Mouse (Mus musculus): ENCODE results near the gene Rab44. TPM values are rescaled to one million over a fixed set of nuclear protein-coding genes. Genes with fewer than 3 reads are reported as not detected.
A peak's percentile ranks its signal among the peaks of the same experiment; 100 is the strongest.

Rab44 gene
- polyA plus RNA-seq, 1 experiment, result 0.06 TPM

DNA sequence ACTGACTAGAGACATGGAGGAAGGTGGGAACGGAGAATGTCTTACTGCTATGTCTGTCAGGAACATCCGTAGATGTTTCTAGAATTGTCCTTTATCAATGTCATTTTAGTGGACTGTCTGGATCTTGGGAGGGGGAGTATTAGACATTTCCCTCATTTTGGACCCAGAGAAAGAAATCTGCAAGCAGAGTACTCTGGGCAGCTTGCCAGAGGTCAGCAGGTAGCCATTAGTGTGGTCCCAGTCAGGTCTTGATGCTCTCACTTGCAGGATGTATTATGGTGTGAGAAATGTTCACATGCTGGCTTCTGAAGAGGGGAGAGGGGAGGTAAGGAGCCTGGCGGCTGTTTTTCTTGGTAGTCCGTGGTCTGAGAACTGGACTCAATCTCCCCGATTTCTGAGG, 21.4 kb upstream of the Rab44 start:
- Histone ChIP-seq H3K79me2 (ENCODE audit: control insufficient read depth, insufficient read depth) (peaks cover 52% of the 10 kb centered on the region), H3K79me3 (ENCODE audit: low read depth) (peaks cover 30% of the 10 kb centered on the region), H3K27me3 (ENCODE audit: control insufficient read depth, insufficient read depth, insufficient read length) (no peaks in the 10 kb centered on the region), H3K36me3 (ENCODE audit: control insufficient read depth, insufficient read depth) (peaks cover 17% of the 10 kb centered on the region), H3K4me3 (ENCODE audit: insufficient read depth, poor library complexity, severe bottlenecking) (no peak overlapping the region), H3ac (ENCODE audit: control insufficient read depth, insufficient read length, low read depth) (no peak overlapping the region)
- TF ChIP-seq MYOG (IDR thresholded peaks at IDR 0.05; ENCODE audit: control insufficient read depth, extremely low read depth, insufficient read length) (no peak), CEBPB (IDR thresholded peaks at IDR 0.05; ENCODE audit: low read depth) (no peak), FOSL1 (IDR thresholded peaks at IDR 0.05; ENCODE audit: insufficient read depth, low read length, poor library complexity, severe bottlenecking) (no peak), USF1 (IDR thresholded peaks at IDR 0.05; ENCODE audit: low read depth) (no peak), MYOD1 (IDR thresholded peaks at IDR 0.05; ENCODE audit: control insufficient read depth, insufficient read length, low read depth) (no peak), MAX (IDR thresholded peaks at IDR 0.05) (no peak), CTCF (IDR thresholded peaks at IDR 0.05; ENCODE audit: control insufficient read depth, insufficient read depth, insufficient read length) (no peak)

DNA sequence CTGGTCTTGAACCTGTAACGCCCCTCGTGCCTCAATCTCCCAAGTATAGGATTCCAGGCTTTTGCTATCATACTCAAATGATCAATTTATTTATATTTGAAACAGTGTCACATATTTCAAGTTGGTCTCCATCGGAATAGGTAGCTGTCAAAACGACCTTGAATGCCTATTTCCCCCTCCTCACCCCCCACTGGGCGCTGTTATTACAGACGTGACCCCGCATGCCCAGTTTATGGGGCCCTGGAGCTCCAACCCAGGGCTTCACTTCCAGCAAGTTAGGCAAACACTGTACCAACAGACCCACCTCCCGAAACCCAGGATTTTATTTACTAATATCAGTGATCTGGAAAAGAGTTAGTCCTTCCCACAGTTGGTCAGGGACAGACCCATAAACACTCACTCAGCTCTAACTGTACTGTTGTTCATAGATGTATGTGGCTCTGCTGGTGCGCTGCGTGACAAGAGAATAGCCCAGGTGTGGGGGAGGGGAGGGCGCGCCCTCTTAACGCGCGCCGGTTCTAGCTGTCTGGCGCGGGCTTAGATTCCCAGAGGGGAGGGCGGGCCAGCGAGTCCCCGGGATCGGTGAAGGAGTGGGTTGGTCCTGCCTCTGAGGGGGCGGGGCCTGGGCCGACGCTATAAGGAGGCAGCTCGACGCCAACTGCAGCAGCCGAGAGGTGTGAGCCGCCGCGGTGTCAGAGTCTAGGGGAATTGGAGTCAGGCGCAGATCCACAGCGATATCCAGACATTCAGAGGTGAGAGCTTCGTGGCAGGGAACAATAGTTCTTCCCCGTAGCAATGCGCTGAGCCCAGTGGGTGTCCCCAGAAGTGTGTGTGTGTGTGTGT, 20.6 kb upstream of the Rab44 start:
- peak overlapping the region; percentile 91 for H3K4me3 ChIP-seq (ENCODE audit: insufficient read depth, poor library complexity, severe bottlenecking)
- no peaks in the 10 kb centered on the region for H3K27me3 ChIP-seq (ENCODE audit: control insufficient read depth, insufficient read depth, insufficient read length)
- H3ac ChIP-seq (ENCODE audit: control insufficient read depth, insufficient read length, low read depth), result peak overlapping the region; percentile 94
- peaks cover 25% of the 10 kb centered on the region for H3K36me3 ChIP-seq (ENCODE audit: control insufficient read depth, insufficient read depth)
- TF ChIP-seq MYOD1 (IDR thresholded peaks at IDR 0.05; ENCODE audit: control insufficient read depth, insufficient read length, low read depth), result no peak
- peaks cover 37% of the 10 kb centered on the region for H3K79me3 ChIP-seq (ENCODE audit: low read depth)
- H3K79me2 ChIP-seq (ENCODE audit: control insufficient read depth, insufficient read depth), result peaks cover 60% of the 10 kb centered on the region

DNA sequence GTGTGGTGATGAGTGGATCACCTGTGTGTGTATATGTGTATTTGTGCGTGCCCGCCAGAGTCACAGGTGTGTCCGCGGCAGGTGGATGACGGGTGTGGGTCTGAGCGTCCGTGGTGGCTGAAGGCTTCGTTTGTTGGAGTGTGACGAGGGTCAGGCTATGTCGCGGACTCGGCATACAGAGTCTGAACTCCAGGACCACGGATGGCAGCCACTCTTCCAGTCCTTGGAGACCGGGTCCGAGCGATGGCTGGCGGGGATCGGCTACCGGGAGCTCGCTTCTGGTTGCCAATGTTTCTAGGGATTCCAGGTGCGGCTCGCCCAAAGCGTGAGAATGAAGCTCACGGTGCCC, 20.0 kb upstream of the Rab44 start:
- H3K79me2 ChIP-seq (ENCODE audit: control insufficient read depth, insufficient read depth), result peaks cover 64% of the 10 kb centered on the region
- H3K27me3 ChIP-seq (ENCODE audit: control insufficient read depth, insufficient read depth, insufficient read length), result no peaks in the 10 kb centered on the region
- peaks cover 40% of the 10 kb centered on the region for H3K79me3 ChIP-seq (ENCODE audit: low read depth)
- peaks cover 31% of the 10 kb centered on the region for H3K36me3 ChIP-seq (ENCODE audit: control insufficient read depth, insufficient read depth)
- H3K4me3 ChIP-seq (ENCODE audit: insufficient read depth, poor library complexity, severe bottlenecking), result peak overlapping the region; percentile 91
- TF ChIP-seq FOSL1 (IDR thresholded peaks at IDR 0.05; ENCODE audit: insufficient read depth, low read length, poor library complexity, severe bottlenecking) (no peak), MAX (IDR thresholded peaks at IDR 0.05) (no peak), USF1 (IDR thresholded peaks at IDR 0.05; ENCODE audit: low read depth) (no peak), MYOG (IDR thresholded peaks at IDR 0.05; ENCODE audit: control insufficient read depth, extremely low read depth, insufficient read length) (no peak), CEBPB (IDR thresholded peaks at IDR 0.05; ENCODE audit: low read depth) (no peak)
- peak overlapping the region; percentile 94 for H3ac ChIP-seq (ENCODE audit: control insufficient read depth, insufficient read length, low read depth)

DNA sequence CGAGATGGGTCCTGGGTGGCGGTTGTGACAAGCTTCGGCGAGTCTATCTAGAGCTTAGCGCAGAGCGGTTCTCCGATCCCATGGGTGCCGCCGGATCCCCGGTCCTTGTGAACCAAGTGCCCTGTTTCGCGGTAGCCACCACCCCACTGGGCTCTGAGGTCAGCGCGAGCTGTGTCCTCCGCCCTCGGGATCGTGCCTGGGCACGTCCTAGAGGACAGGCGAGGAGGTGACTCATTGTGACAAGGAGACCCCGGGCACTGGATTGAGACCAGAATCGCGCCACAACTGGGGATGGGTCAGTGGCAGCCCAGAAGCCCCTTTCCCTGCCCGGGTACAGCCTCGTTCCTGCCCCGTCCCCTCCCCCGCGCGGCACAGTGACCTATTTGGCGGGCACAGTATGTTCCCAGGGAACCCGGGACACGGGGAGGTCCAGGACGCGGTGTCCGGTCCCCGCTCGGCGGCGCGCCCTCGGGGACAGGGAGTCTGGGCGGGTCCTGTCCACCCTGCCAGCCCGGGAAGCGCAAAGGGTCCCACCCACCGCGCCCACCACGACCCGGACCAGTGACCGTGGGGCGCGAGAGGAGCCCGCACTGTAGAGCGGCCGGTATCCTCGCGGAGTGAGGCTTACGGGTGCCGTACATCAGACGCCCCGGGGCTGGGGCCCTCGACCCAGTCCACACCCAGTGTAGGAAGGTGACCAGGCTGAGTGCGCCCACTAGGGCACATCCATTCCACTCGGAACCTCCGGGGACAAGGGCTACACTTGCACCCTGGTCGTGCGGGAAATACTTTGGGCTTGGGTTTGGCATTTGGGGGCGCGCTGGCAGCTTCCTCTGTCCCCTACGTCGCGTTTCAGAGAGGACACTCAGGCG, 19.4 kb upstream of the Rab44 start:
- peak overlapping the region; percentile 94 for H3ac ChIP-seq (ENCODE audit: control insufficient read depth, insufficient read length, low read depth)
- no peaks in the 10 kb centered on the region for H3K27me3 ChIP-seq (ENCODE audit: control insufficient read depth, insufficient read depth, insufficient read length)
- peaks cover 37% of the 10 kb centered on the region for H3K36me3 ChIP-seq (ENCODE audit: control insufficient read depth, insufficient read depth)
- peaks cover 40% of the 10 kb centered on the region for H3K79me3 ChIP-seq (ENCODE audit: low read depth)
- H3K4me3 ChIP-seq (ENCODE audit: insufficient read depth, poor library complexity, severe bottlenecking), result peak overlapping the region; percentile 91
- H3K79me2 ChIP-seq (ENCODE audit: control insufficient read depth, insufficient read depth), result peaks cover 64% of the 10 kb centered on the region
- TF ChIP-seq MAX (IDR thresholded peaks at IDR 0.05) (no peak), MYOD1 (IDR thresholded peaks at IDR 0.05; ENCODE audit: control insufficient read depth, insufficient read length, low read depth) (no peak), USF1 (IDR thresholded peaks at IDR 0.05; ENCODE audit: low read depth) (no peak), CTCF (IDR thresholded peaks at IDR 0.05; ENCODE audit: control insufficient read depth, insufficient read depth, insufficient read length) (no peak), CEBPB (IDR thresholded peaks at IDR 0.05; ENCODE audit: low read depth) (no peak), MYOG (IDR thresholded peaks at IDR 0.05; ENCODE audit: control insufficient read depth, extremely low read depth, insufficient read length) (no peak), FOSL1 (IDR thresholded peaks at IDR 0.05; ENCODE audit: insufficient read depth, low read length, poor library complexity, severe bottlenecking) (no peak)

DNA sequence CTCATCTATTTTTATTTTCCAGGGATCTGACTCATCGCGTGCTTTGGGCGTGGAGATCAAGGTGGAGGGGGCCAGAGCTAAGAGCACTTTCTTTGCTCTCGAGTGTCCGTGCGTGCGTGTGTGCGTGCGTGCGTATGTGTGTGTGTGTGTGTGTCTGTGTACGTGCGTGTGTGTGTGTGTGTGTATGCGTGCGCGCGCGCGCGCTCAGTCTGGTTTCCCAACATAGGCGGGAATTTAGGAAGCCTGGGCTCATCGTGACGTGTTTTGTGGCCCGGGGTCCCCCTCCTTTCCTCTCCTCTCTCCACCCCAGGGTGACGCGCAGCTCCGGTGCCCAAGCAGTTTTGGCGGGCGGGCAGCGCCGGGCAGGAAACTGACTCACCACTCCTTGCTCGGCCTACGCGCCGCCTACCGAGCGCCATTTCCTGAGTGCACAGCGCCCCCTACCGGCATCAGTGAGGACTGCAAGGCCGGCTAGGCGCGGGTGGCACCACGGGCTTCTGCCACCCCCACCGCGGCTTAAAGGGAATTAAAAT, 18.7 kb upstream of the Rab44 start:
- H3K4me3 ChIP-seq (ENCODE audit: insufficient read depth, poor library complexity, severe bottlenecking), result peak overlapping the region; percentile 91
- H3K79me3 ChIP-seq (ENCODE audit: low read depth), result peaks cover 40% of the 10 kb centered on the region
- H3K27me3 ChIP-seq (ENCODE audit: control insufficient read depth, insufficient read depth, insufficient read length), result no peaks in the 10 kb centered on the region
- TF ChIP-seq CTCF (IDR thresholded peaks at IDR 0.05; ENCODE audit: control insufficient read depth, insufficient read depth, insufficient read length) (peak; percentile 98), USF1 (IDR thresholded peaks at IDR 0.05; ENCODE audit: low read depth) (no peak), MYOD1 (IDR thresholded peaks at IDR 0.05; ENCODE audit: control insufficient read depth, insufficient read length, low read depth) (no peak), MAX (IDR thresholded peaks at IDR 0.05) (peak; percentile 31)
- peaks cover 64% of the 10 kb centered on the region for H3K79me2 ChIP-seq (ENCODE audit: control insufficient read depth, insufficient read depth)
- H3K36me3 ChIP-seq (ENCODE audit: control insufficient read depth, insufficient read depth), result peaks cover 44% of the 10 kb centered on the region
- H3ac ChIP-seq (ENCODE audit: control insufficient read depth, insufficient read length, low read depth), result peak overlapping the region; percentile 94

Data from C2C12 (cell line).